Mouse (Mus musculus): Measurements from ENCODE around the gene Rtn4rl1.

The Rtn4rl1 gene

GRCm38 (mm10) chr11:75212031-75212667 lies 18.6 kb downstream of the Rtn4rl1 start:
- CTCF ChIA-PET = interaction anchor here in 2 of 4 experiments (0.6 kb wide), 3 partner anchors 61 to 288 kb away, joined by 3 read pairs; no protein-coding TSS in a partner anchor
- POLR2A ChIA-PET = interaction anchor here in 2 of 4 experiments (0.9 to 3.4 kb wide), 3 partner anchors 17 to 249 kb away, joined by 3 to 17 read pairs (median 3); partner anchors contain the start of genes Rpa1 (in 1 of the 2), Rtn4rl1 (in 1 of the 2), Smyd4 (in 1 of the 2) and Tlcd2 (in 1 of the 2)

- CTCF ChIA-PET = interaction anchor here in 1 of 4 experiments (0.6 to 1.1 kb wide), 2 partner anchors 78 to 289 kb away, joined by 3 to 4 read pairs; no protein-coding TSS in a partner anchor
- POLR2A ChIA-PET = interaction anchor here in 2 of 4 experiments (0.9 to 3.4 kb wide), 5 partner anchors 17 to 248 kb away, joined by 3 to 17 read pairs (median 3); partner anchors contain the start of genes Rpa1 (in 2 of the 2), Smyd4 (in 2 of the 2), Rtn4rl1 (in 1 of the 2) and Tlcd2 (in 1 of the 2)
Observed at GRCm38 (mm10) chr11:75212876-75213275, 19.3 kb downstream of the Rtn4rl1 start.

GRCm38 (mm10) chr11:75213372-75214080 lies 19.9 kb downstream of the Rtn4rl1 start:
- ChIA-PET CTCF (interaction anchor here in 2 of 4 experiments (0.7 to 1.2 kb wide), 3 partner anchors 77 to 89 kb away, joined by 3 to 4 read pairs (median 4); no protein-coding TSS in a partner anchor), POLR2A (interaction anchor here (0.5 to 3.4 kb wide), 13 partner anchors 8 to 436 kb away, joined by 3 to 17 read pairs (median 3); partner anchors contain the start of genes Rpa1 (in 1 of the 4), Rtn4rl1 (in 1 of the 4) and Smyd4 (in 1 of the 4))

GRCm38 (mm10) chr11:75214081-75214950 lies 20.7 kb downstream of the Rtn4rl1 start:
- ChIA-PET POLR2A (interaction anchor here (0.5 to 3.4 kb wide), 22 partner anchors 8 to 435 kb away, joined by 3 to 17 read pairs (median 4); partner anchors contain the start of genes Ovca2 (in 1 of the 4), Rpa1 (in 1 of the 4), Rtn4rl1 (in 1 of the 4) and Smyd4 (in 1 of the 4)), CTCF (interaction anchor here in 3 of 4 experiments (0.7 to 1.2 kb wide), 5 partner anchors 14 to 88 kb away, joined by 3 to 5 read pairs (median 4); no protein-coding TSS in a partner anchor)

- CTCF ChIA-PET = interaction anchor here in 3 of 4 experiments (0.7 to 1.7 kb wide), 4 partner anchors 12 to 187 kb away, joined by 3 to 6 read pairs (median 3); no protein-coding TSS in a partner anchor
- POLR2A ChIA-PET = interaction anchor here in 3 of 4 experiments (0.5 to 1.4 kb wide), 7 partner anchors 8 to 22 kb away, joined by 3 to 4 read pairs (median 3); no protein-coding TSS in a partner anchor
Observed at GRCm38 (mm10) chr11:75220115-75220514, 26.5 kb downstream of the Rtn4rl1 start.

GRCm38 (mm10) chr11:75220517-75221145 lies 27.0 kb downstream of the Rtn4rl1 start:
- POLR2A ChIA-PET = interaction anchor here in 2 of 4 experiments (0.5 to 1.4 kb wide), 6 partner anchors 8 to 310 kb away, joined by 3 to 4 read pairs (median 3); no protein-coding TSS in a partner anchor
- CTCF ChIA-PET = interaction anchor here in 2 of 4 experiments (1.2 to 1.7 kb wide), 2 partner anchors 11 to 28 kb away, joined by 3 to 6 read pairs; no protein-coding TSS in a partner anchor

GRCm38 (mm10) chr11:75224062-75224461 lies 30.5 kb downstream of the Rtn4rl1 start:
- POLR2A ChIA-PET = no interaction called here
- CTCF ChIA-PET = interaction anchor here in 2 of 4 experiments (1.0 to 2.6 kb wide), 2 partner anchors 8 kb away, joined by 3 to 6 read pairs; no protein-coding TSS in a partner anchor

- ChIA-PET POLR2A (interaction anchor here in 1 of 4 experiments (0.6 kb wide), 1 partner anchor 14 kb away, joined by 5 read pairs; no protein-coding TSS in a partner anchor), CTCF (no interaction called here)
Observed at GRCm38 (mm10) chr11:75224835-75225234, 31.3 kb downstream of the Rtn4rl1 start.

- POLR2A ChIA-PET = interaction anchor here in 1 of 4 experiments (1.6 kb wide), 1 partner anchor 8 kb away, joined by 3 read pairs; no protein-coding TSS in a partner anchor
- CTCF ChIA-PET = no interaction called here
Observed at GRCm38 (mm10) chr11:75227632-75228031, 34.0 kb downstream of the Rtn4rl1 start.

GRCm38 (mm10) chr11:75229289-75229688 lies 35.7 kb downstream of the Rtn4rl1 start:
- POLR2A ChIA-PET = interaction anchor here in 1 of 4 experiments (1.6 kb wide), 1 partner anchor 9 kb away, joined by 3 read pairs; no protein-coding TSS in a partner anchor
- CTCF ChIA-PET = interaction anchor here in 1 of 4 experiments (0.6 kb wide), 2 partner anchors 94 to 121 kb away, joined by 5 read pairs; no protein-coding TSS in a partner anchor

- CTCF ChIA-PET = no interaction called here
Observed at GRCm38 (mm10) chr11:75230272-75230760, 36.7 kb downstream of the Rtn4rl1 start.

GRCm38 (mm10) chr11:75231756-75232155 lies 38.2 kb downstream of the Rtn4rl1 start:
- POLR2A ChIA-PET = interaction anchor here (0.5 to 2.0 kb wide), 23 partner anchors 9 to 229 kb away, joined by 3 to 7 read pairs (median 4); partner anchors contain the start of genes Dph1 (in 1 of the 4), Rtn4rl1 (in 1 of the 4) and Tlcd2 (in 1 of the 4)
- CTCF ChIA-PET = interaction anchor here (0.6 to 2.3 kb wide), 49 partner anchors 8 to 1473 kb away, joined by 3 to 11 read pairs (median 4); partner anchors contain the start of genes Dph1 (in 2 of the 4), Ovca2 (in 1 of the 4) and Rtn4rl1 (in 1 of the 4)

More at GRCm38 (mm10) chr11:75230272-75230760, 36.7 kb downstream of the Rtn4rl1 start:
- POLR2A ChIA-PET = interaction anchor here in 1 of 4 experiments (1.1 kb wide), 1 partner anchor 25 kb away, joined by 3 read pairs; no protein-coding TSS in a partner anchor

- ChIA-PET CTCF (interaction anchor here in 3 of 4 experiments (0.8 to 2.3 kb wide), 31 partner anchors 10 to 248 kb away, joined by 3 to 11 read pairs (median 4); partner anchors contain the start of genes Dph1 (in 2 of the 3), Ovca2 (in 1 of the 3) and Rtn4rl1 (in 1 of the 3)), POLR2A (interaction anchor here (0.7 to 2.0 kb wide), 13 partner anchors 8 to 229 kb away, joined by 3 to 7 read pairs (median 4); partner anchors contain the start of genes Dph1 (in 1 of the 4), Rtn4rl1 (in 1 of the 4) and Tlcd2 (in 1 of the 4))
Observed at GRCm38 (mm10) chr11:75232434-75232833, 38.9 kb downstream of the Rtn4rl1 start.

GRCm38 (mm10) chr11:75234745-75235144 lies 41.2 kb downstream of the Rtn4rl1 start:
- CTCF ChIA-PET = interaction anchor here in 3 of 4 experiments (0.6 to 2.4 kb wide), 5 partner anchors 11 to 54 kb away, joined by 3 to 9 read pairs (median 3); no protein-coding TSS in a partner anchor
- POLR2A ChIA-PET = interaction anchor here (0.6 to 2.9 kb wide), 13 partner anchors 10 to 51 kb away, joined by 3 to 19 read pairs (median 4); no protein-coding TSS in a partner anchor

- CTCF ChIA-PET = interaction anchor here in 1 of 4 experiments (0.6 kb wide), 1 partner anchor 1217 kb away, joined by 4 read pairs; no protein-coding TSS in a partner anchor
- POLR2A ChIA-PET = interaction anchor here in 1 of 4 experiments (0.6 to 0.7 kb wide), 2 partner anchors 8 to 453 kb away, joined by 3 to 4 read pairs; no protein-coding TSS in a partner anchor
Observed at GRCm38 (mm10) chr11:75240158-75240934, 46.8 kb downstream of the Rtn4rl1 start.

Data from embryonic stem cell, embryonic (primary cell).